Mouse (Mus musculus) heart, postnatal 0 days (tissue): Measurements from ENCODE around the gene Lrrc8a.

ENCODE experiments used
- CTCF ChIP-seq: IDR thresholded peaks from 2 replicates; pipeline ENCODE4 v1.5.1; 2016; ENCODE audit warnings: antibody characterized with exemption, control low read depth, low read depth
- EP300 ChIP-seq: IDR thresholded peaks from 2 replicates; pipeline ENCODE4 v1.6.1; 2016; ENCODE audit warnings: antibody characterized with exemption, low read depth

GRCm38 (mm10) chr2:30311481-30311880 is 74.0 kb downstream of the Lrrc8a start:
- no peak for TF ChIP-seq CTCF
- no peak for TF ChIP-seq EP300
